Mouse (Mus musculus): Measurements from ENCODE around the gene Gm20388. TPM values are rescaled to one million over a fixed set of nuclear protein-coding genes. Genes with fewer than 3 reads are reported as not detected.
A peak's percentile ranks its signal among the peaks of the same experiment; 100 is the strongest.

The Gm20388 gene
- total RNA-seq, 4 experiments from 2014 or later, result 0.17 to 15.1 (median 6.6) TPM

DNA sequence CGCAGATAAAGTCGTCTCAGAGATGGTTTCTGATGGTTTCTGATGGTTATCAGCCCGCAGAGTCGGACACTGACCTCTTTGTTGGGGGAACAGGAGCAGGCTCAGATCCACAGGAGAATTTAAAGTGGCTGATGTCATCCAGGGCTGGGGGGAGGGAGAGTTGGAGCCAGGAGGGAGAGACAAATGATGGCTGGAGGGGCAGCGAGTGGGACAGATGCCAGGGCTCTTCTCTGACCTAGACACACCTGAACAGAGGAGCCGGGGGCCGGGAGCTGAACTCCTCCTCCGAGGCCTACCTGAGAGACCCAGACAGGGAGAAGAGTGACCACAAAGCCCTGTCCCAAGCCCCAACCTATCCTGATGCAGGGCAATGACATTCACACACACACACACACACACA is 2418.4 kb downstream of the Gm20388 start:
- no peak for DNase-seq (ENCODE audit: low spot score in 2 of 2)

DNA sequence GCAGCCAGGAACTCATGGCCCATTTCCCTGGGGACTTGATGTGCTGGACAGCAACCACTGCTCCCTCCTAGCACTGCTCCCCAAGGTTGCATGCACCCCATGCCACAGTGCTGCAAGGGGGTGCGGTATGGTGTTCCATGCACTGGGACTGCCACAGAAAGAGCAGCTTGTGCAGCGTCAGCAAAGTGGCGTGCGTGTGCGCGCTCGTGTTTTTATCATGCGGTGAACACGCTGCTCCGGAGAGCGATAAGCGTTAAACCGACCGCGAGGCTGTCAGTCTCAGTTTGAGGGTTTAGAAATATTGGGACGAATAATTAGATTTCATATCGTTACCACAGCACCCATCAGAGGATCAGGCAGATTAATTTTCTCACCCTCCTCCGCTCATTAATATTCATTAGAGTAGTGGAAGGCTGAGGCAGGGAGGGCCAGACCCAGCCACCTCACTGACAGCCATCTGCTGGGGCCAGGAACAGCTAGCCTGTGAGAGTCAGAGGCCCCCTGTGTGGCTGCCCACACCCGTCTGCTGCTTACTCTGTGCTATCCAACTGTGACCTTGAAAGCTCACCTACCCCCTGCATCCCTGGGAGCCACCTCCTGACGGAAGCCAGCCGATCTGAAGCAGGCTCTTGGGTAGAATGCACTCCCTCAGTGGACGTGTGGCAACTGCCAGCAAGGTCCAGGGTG is 2419.1 kb downstream of the Gm20388 start:
- no peak for DNase-seq (ENCODE audit: low spot score in 2 of 2)

DNA sequence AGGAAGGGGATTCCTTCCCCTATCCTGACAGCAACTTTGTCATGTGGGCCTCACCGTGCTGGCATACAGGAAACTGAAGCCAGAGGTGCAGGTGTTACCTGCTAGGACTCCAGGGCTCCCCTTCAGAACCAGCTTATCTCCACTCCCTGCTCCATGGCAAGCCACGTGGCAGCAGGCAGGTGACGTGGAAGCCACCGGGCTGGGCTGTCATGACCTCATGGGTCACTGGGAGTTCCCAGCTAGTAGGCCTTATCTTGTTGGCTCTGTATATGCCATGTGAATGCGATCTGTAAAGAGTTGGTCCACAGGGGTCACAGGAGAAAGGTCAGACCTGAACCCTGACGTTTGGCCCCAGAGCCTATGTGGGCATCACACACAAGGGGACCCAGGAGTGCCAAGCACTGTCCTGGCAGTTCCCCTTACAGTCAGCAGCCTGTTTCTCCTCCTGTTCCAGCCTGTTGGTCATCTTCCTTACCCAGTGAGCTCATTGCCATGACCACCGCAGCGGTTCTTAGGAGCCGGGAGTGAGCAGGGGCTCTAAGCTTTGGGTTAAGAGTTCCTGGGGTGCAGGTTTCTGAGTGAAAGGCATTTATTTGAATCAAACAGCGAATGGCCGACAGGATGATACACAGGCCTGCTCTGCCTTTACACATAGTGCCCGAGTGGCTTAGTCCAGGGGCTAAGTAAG is 2419.9 kb downstream of the Gm20388 start:
- DNase-seq (ENCODE audit: low spot score in 2 of 2), result no peak

DNA sequence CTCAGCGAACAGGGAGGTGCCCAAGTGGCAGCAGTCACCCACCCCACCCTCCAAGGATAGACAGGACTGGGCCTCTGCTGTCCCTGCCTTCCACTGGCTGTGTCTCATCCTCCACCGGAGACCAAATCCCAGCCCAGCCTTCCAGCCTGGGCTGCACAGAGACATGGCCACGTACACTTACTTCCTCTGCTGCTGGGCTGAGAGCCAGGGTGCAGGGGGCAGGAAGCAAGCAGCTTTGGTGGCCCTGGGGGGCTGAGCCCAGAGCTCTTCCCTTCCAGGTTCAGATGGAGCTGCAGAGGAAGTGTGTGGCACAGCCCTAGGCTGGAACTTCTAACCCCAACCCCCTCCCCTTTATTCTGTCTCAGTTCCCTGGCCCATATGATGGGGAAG is 2420.5 kb downstream of the Gm20388 start:
- no peak for DNase-seq (ENCODE audit: low spot score in 2 of 2)

GRCm38 (mm10) chr8:122332753-122333506 is 2422.3 kb downstream of the Gm20388 start:
- peak; percentile 67 to 89 for DNase-seq (ENCODE audit: low spot score in 2 of 2)

GRCm38 (mm10) chr8:122333531-122333930 is 2422.9 kb downstream of the Gm20388 start:
- DNase-seq (ENCODE audit: low spot score in 2 of 2), result no peak

GRCm38 (mm10) chr8:122334791-122335490 is 2424.3 kb downstream of the Gm20388 start:
- no peak for DNase-seq (ENCODE audit: low spot score in 2 of 2)

GRCm38 (mm10) chr8:122335638-122336250 is 2425.1 kb downstream of the Gm20388 start:
- no peak for DNase-seq (ENCODE audit: low spot score in 2 of 2)

DNA sequence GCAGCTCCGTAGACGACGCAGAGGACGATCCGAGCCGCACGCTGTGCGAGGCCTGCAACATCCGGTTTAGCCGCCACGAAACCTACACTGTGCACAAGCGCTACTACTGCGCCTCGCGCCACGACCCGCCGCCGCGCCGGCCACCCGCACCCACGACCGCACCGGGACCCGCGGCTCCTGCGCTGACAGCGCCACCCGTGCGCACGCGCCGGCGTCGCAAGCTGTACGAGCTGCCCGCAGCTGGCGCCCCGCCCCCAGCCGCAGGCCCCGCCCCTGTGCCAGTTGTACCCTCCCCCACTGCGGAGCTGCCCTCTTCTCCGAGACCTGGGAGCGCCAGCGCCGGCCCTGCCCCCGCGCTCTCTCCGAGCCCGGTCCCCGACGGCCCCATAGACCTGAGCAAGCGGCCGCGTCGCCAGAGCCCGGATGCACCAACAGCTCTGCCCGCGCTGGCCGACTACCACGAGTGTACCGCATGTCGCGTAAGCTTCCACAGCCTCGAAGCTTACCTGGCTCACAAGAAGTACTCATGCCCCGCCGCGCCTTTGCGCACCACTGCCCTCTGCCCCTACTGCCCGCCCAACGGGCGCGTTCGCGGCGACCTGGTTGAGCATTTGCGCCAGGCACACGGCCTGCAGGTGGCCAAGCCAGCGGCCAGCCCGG is 2425.7 kb downstream of the Gm20388 start:
- no peak for DNase-seq (ENCODE audit: low spot score in 2 of 2)

DNA sequence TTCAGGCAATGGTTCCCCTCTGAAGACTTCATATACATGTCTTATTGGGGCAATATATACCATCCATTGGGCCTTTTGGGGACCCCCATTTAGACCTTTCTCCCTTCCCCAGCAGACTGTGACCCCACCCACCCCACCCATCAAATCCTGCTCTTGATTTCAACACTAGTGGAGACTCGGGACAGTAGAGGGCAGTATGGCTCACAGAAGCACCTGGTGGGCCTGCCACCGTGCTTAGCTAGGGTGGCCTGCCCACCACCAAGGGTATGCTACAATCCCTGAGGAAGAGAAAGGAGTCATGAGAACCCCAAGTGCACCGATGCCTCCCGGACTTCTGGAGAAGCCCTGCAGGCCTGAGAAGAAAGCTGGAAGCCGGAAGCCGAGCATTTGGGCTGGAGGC is 2428.2 kb downstream of the Gm20388 start:
- DNase-seq (ENCODE audit: low spot score in 2 of 2), result no peak

DNA sequence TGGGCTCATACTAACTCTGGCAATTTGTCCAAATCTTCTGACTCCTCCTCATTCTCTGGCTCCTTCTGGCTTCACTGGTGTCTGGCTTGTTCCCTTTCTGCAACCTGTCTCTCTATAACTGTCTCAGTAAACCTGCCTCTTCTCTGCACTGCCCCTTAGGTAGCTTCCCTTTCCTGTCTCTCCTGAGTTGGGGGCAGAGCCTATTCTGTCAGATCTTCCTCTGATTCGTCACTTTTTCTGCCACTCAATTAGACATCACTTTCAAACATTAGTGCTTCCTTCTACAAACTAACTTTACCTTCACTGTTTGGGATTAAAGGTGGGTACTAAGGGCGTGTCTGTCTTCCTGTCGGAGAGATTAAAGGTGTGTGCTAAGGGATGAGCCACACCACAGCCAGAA is 2430.1 kb downstream of the Gm20388 start:
- DNase-seq (ENCODE audit: low spot score in 2 of 2), result no peak

- DNase-seq (ENCODE audit: low spot score in 2 of 2), result no peak
These were observed 2431.1 kb downstream of the Gm20388 start for GRCm38 (mm10) chr8:122341790-122342189.

GRCm38 (mm10) chr8:122342362-122342761 is 2431.7 kb downstream of the Gm20388 start:
- DNase-seq (ENCODE audit: low spot score in 2 of 2), result no peak

DNA sequence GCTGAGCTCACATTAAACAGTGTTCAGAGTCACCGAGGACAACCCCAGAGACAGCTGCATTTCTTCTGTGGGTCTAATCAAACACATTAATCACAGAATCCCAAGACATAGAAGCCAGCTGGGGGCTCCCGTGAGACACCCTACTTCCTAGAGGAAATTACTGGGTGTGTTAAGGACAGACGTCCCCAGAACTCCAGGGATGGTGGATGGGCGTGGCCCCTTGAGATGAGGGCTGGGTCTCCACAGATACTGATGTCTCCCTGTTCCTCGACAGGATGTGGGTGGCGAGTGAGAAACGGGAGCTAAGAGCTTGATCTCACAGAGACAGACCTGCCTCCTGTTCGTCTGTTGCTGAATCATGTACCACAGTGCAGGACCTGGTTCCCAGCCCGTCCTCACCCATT is 2432.2 kb downstream of the Gm20388 start:
- no peak for DNase-seq (ENCODE audit: low spot score in 2 of 2)

DNA sequence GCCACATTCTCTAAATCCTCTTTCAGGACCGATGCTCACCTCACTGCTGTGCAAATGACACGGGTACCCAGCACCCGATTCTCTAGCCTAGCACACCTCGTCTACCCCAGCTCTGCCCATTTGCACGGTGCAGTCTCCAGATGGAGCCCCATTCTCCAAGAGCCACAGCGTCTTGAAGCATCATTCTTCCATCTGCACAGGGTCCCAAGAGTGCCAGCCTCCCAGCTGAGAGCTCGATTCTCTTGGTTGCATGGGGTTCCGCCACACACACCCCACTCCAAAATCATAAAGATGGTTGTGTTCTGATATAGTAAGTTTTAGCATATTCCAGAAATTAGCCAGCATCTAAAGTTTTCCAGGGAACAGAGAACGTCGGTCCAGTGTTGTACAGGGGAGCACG is 2432.7 kb downstream of the Gm20388 start:
- DNase-seq (ENCODE audit: low spot score in 2 of 2), result no peak

GRCm38 (mm10) chr8:122343758-122344157 is 2433.1 kb downstream of the Gm20388 start:
- DNase-seq (ENCODE audit: low spot score in 2 of 2), result no peak

DNA sequence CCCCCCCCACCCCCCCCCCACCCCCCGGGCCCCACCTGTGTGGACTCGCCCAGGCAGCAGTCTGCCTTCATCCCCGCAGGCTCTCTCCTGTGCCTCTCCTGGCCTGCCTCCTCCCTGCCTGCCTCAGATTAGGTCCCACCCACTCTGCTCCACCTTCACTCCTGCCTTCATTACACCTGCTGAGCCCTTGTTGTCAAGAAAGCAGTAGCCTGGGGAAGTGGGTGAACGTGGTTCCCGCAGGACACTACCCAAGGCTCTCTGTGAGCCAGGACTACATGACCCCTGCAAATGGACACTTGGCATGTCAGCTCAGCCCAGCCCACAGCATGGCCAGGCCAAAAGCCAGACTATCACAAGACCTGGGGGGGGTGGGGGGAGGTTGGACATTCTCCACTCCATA is 2433.6 kb downstream of the Gm20388 start:
- no peak for DNase-seq (ENCODE audit: low spot score in 2 of 2)

GRCm38 (mm10) chr8:122345181-122346095 is 2434.8 kb downstream of the Gm20388 start:
- DNase-seq (ENCODE audit: low spot score in 2 of 2), result no peak

- DNase-seq (ENCODE audit: low spot score in 2 of 2), result peak; percentile 70 to 86
These were observed 2437.3 kb downstream of the Gm20388 start for GRCm38 (mm10) chr8:122347811-122348552.
